In the genomic region with DNA sequence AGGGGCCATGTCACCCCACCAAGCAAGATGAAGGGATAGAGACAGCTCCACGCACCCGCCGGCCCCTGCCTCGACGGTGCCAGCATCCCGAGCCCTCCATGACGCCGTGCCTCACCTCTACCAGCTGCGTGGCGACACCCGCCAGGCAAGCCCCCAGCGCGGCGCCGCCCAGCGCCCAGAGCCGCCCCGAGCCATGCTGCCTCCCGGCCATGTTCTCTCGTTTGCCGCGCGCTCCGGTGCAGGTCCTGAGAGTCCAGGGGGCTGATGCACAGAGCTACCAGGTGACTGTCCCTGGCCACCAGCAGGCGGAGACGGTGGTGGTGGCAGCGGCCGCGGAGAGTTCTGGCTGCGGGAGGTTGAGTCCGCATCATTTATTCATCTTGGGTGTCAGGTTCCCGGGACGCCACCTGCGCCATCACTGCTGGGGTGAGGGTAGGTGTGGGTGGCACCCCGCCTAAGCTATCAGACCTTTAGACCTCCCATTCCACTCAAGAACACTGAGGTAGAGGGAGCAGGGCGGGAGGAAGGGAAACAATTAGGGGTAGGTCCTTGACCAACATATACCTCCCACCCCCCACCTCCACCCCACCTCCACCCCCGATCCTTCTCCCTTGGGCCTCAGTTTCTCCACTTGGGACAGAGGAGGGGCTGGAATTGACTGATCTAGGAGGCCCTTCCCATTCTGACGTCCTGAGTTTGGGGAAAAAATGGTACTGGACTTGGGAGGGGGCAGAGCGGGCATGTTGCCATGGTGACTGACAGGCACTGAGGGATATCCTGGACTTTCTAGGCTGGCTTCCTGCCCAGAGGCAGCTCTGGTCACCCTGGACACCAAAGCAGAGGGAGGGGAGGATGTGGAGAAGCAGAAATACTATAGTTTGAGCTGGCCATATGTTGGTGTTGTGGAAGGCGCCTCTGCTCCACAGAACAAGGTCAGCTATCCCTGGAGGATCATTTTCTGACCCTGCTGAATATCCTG, we compare ENCODE assay signal across 9 mouse cellular contexts. TPM values are rescaled to one million over a fixed set of nuclear protein-coding genes. Genes with fewer than 3 reads are reported as not detected.
A peak's percentile ranks its signal among the peaks of the same experiment; 100 is the strongest.
DNase-seq lines count a peak whose midpoint lies in the region; ATAC-seq and TF ChIP-seq lines count a peak whose summit lies in the region.
"Had no signal": no experiment of that assay in that cellular context is flagged by ENCODE, and none has a peak within 500 bp of the region (broad histone marks: within the 10 kb centered on the region; RNA-seq: fewer than 3 reads in every experiment).

No protein-coding gene starts in this region.

- H3K27me3 ChIP-seq in heart, embryonic 15.5 days, result peaks cover 27% of the 10 kb centered on the region
- H3K27me3 ChIP-seq in forebrain, embryonic 14.5 days (replicated peaks; ENCODE audit: control insufficient read depth, insufficient read depth, low read length), result peaks cover 18% of the 10 kb centered on the region
- no peaks in the 10 kb centered on the region for H3K27me3 ChIP-seq in kidney, postnatal 0 days (ENCODE audit: insufficient read depth, low read length)
- H3K27me3 ChIP-seq in midbrain, postnatal 0 days (ENCODE audit: insufficient read depth, low read length), result no peaks in the 10 kb centered on the region

- H3K4me3 ChIP-seq in heart, embryonic 15.5 days, result peak overlapping the region; percentile 27
- H3K4me3 ChIP-seq in forebrain, embryonic 14.5 days (ENCODE audit: low read depth, low read length), result peak overlapping the region; percentile 23
- H3K4me3 ChIP-seq in kidney, postnatal 0 days (replicated peaks; ENCODE audit: low read depth, low read length), result peak overlapping the region; percentile 21
- peak overlapping the region; percentile 39 for H3K4me3 ChIP-seq in midbrain, postnatal 0 days (ENCODE audit: low read depth, low read length)

- ATAC-seq in heart, embryonic 15.5 days (replicated peaks; ENCODE audit: insufficient number of reproducible peaks, insufficient read depth, low FRiP score, low read depth), result no peak
- peak; percentile 76 for ATAC-seq in forebrain, embryonic 14.5 days
- ATAC-seq in kidney, postnatal 0 days (replicated peaks; ENCODE audit: low FRiP score, low read depth), result peak; percentile 19; the same call in 1 of the 2 replicates
- ATAC-seq in midbrain, postnatal 0 days (ENCODE audit: low FRiP score), result peak; percentile 66

- H3K36me3 ChIP-seq in heart, embryonic 15.5 days, result no peaks in the 10 kb centered on the region
- no peaks in the 10 kb centered on the region for H3K36me3 ChIP-seq in forebrain, embryonic 14.5 days (ENCODE audit: control insufficient read depth, insufficient read depth, low read length)
- no peaks in the 10 kb centered on the region for H3K36me3 ChIP-seq in kidney, postnatal 0 days (ENCODE audit: insufficient read depth, low read length)
- H3K36me3 ChIP-seq in midbrain, postnatal 0 days (ENCODE audit: insufficient read depth, low read length), result no peaks in the 10 kb centered on the region

- no peak for DNase-seq in heart, adult 8-10 months (ENCODE audit: low spot score)
- DNase-seq in adrenal gland, postnatal 10 days, result peak; percentile 66
- peak; percentile 78 for DNase-seq in forebrain, embryonic 14.5 days (ENCODE audit: low spot score)
- peak; percentile 68 for DNase-seq in kidney, postnatal 0 days (ENCODE audit: low spot score)
- DNase-seq in midbrain, postnatal 0 days (ENCODE audit: low spot score), result peak; percentile 95
- no peak for DNase-seq in gastrocnemius, postnatal 14 days
- no peak for DNase-seq in cerebellum, adult 18-20 months

- no peak overlapping the region for H3K27ac ChIP-seq in heart, embryonic 15.5 days
- no peak overlapping the region for H3K27ac ChIP-seq in forebrain, embryonic 14.5 days (ENCODE audit: low read depth, low read length)
- no peak overlapping the region for H3K27ac ChIP-seq in kidney, postnatal 0 days
- H3K27ac ChIP-seq in midbrain, postnatal 0 days (ENCODE audit: low read depth, low read length), result peak overlapping the region; percentile 57; the same call in 1 of the 2 replicates

- TF ChIP-seq CTCF in kidney, postnatal 0 days (IDR thresholded peaks at IDR 0.05; ENCODE audit: low read depth), result peak; percentile 29; the same call in 1 of the 2 replicates
- TF ChIP-seq CTCF in midbrain, postnatal 0 days (IDR thresholded peaks at IDR 0.05), result peak; percentile 56

- intact Hi-C loops in gastrocnemius, postnatal 14 days (cut with DNase I; ENCODE audit: low total_unique reads), result loop anchor here (5.0 kb wide), 2 partner anchors 97 to 157 kb away; no protein-coding TSS in a partner anchor

- 12% methylated on average over 40 of the region's 40 CpGs for WGBS in heart, embryonic 15.5 days
- WGBS in forebrain, embryonic 14.5 days, result 8% methylated on average over 40 of the region's 40 CpGs
- 9% methylated on average over 40 of the region's 40 CpGs for WGBS in kidney, postnatal 0 days
- WGBS in midbrain, postnatal 0 days, result 4% methylated on average over 38 of the region's 40 CpGs

- peaks cover 29% of the 10 kb centered on the region for H3K4me1 ChIP-seq in heart, embryonic 15.5 days (replicated peaks)
- H3K4me1 ChIP-seq in forebrain, embryonic 14.5 days (ENCODE audit: control insufficient read depth, insufficient read depth, low read length), result peaks cover 12% of the 10 kb centered on the region
- H3K4me1 ChIP-seq in kidney, postnatal 0 days (replicated peaks; ENCODE audit: insufficient read depth, low read length), result 0 out of 2 replicates have a peak, but pooled peaks cover 6% of the 10 kb centered on the region
- peaks cover 11% of the 10 kb centered on the region; the same call in 1 of the 2 replicates for H3K4me1 ChIP-seq in midbrain, postnatal 0 days (ENCODE audit: insufficient read depth, low read length)

- H3K9ac ChIP-seq in heart, embryonic 15.5 days, result peak overlapping the region; percentile 13; the same call in 1 of the 2 replicates
- H3K9ac ChIP-seq in forebrain, embryonic 14.5 days (ENCODE audit: low read length), result peak overlapping the region; percentile 45
- peak overlapping the region; percentile 44; the same call in 1 of the 2 replicates for H3K9ac ChIP-seq in kidney, postnatal 0 days (ENCODE audit: low read depth, low read length)
- H3K9ac ChIP-seq in midbrain, postnatal 0 days (replicated peaks; ENCODE audit: low read length, poor library complexity, severe bottlenecking), result peak overlapping the region; percentile 66

- peak overlapping the region; percentile 59 for H3K4me2 ChIP-seq in heart, embryonic 15.5 days
- H3K4me2 ChIP-seq in forebrain, embryonic 14.5 days (ENCODE audit: low read length), result peak overlapping the region; percentile 54
- H3K4me2 ChIP-seq in kidney, postnatal 0 days (ENCODE audit: low read length), result peak overlapping the region; percentile 51
- H3K4me2 ChIP-seq in midbrain, postnatal 0 days (ENCODE audit: low read depth, low read length, poor library complexity, severe bottlenecking), result peak overlapping the region; percentile 69

- H3K9me3 ChIP-seq in heart, embryonic 15.5 days (replicated peaks), result no peaks in the 10 kb centered on the region
- H3K9me3 ChIP-seq in forebrain, embryonic 14.5 days (replicated peaks; ENCODE audit: control insufficient read depth, low read length), result no peaks in the 10 kb centered on the region
- H3K9me3 ChIP-seq in kidney, postnatal 0 days (replicated peaks; ENCODE audit: low read length), result no peaks in the 10 kb centered on the region
- H3K9me3 ChIP-seq in midbrain, postnatal 0 days (ENCODE audit: low read length), result no peaks in the 10 kb centered on the region

RNA-seq across cellular contexts. Expression of gene Als2cl, which starts 5.7 kb away (rescaled TPM):
- 1.7 and 3.2 TPM in 2 replicates for polyA plus RNA-seq in heart, embryonic 15.5 days (2015; fragmentation: Nextera tagmentation; extraction: Ambion mirVana)
- total RNA-seq in heart, adult 8-10 months (2022), result 10 to 100 TPM; 11.5 to 19.1 (median 14.7) TPM
- 10 to 100 TPM; 16.4 to 18.2 TPM for total RNA-seq in adrenal gland, postnatal 10 days (2021)
- polyA plus RNA-seq in forebrain, embryonic 14.5 days (2014; fragmentation: Nextera tagmentation; extraction: Ambion mirVana), result 0.54 and 0.62 TPM in 2 replicates
- 4.1 and 5.3 TPM in 2 replicates for polyA plus RNA-seq in kidney, postnatal 0 days (2015; fragmentation: Nextera tagmentation; extraction: Ambion mirVana)
- 5.8 and 9.0 TPM in 2 replicates for total RNA-seq in midbrain, postnatal 0 days (2014; rRNA removed)
- polyA plus RNA-seq in midbrain, postnatal 0 days (2015; fragmentation: Nextera tagmentation; extraction: Ambion mirVana), result 1.2 and 1.6 TPM in 2 replicates
- 1 to 10 TPM; 4.0 to 9.5 TPM for total RNA-seq in gastrocnemius, postnatal 14 days (2021)

RNA-seq across cellular contexts. Expression of gene Tmie, which starts 5.9 kb away (rescaled TPM):
- 0.74 and 1.2 TPM in 2 replicates for polyA plus RNA-seq in heart, embryonic 15.5 days (2015; fragmentation: Nextera tagmentation; extraction: Ambion mirVana)
- total RNA-seq in heart, adult 8-10 months (2022), result 1 to 10 TPM; 1.1 to 2.0 (median 1.6) TPM
- total RNA-seq in adrenal gland, postnatal 10 days (2021), result 1 to 10 TPM; 1.9 to 5.6 TPM
- 0.30 and 0.40 TPM in 2 replicates for polyA plus RNA-seq in forebrain, embryonic 14.5 days (2014; fragmentation: Nextera tagmentation; extraction: Ambion mirVana)
- polyA plus RNA-seq in kidney, postnatal 0 days (2015; fragmentation: Nextera tagmentation; extraction: Ambion mirVana), result 2.3 and 2.9 TPM in 2 replicates
- 3.7 and 7.6 TPM in 2 replicates for total RNA-seq in midbrain, postnatal 0 days (2014; rRNA removed)
- polyA plus RNA-seq in midbrain, postnatal 0 days (2015; fragmentation: Nextera tagmentation; extraction: Ambion mirVana), result 6.6 and 7.6 TPM in 2 replicates
- total RNA-seq in gastrocnemius, postnatal 14 days (2021), result under 1 TPM; 0.55 to 0.62 TPM

RNA-seq across cellular contexts. Expression of gene Prss50, which starts 16.2 kb away (rescaled TPM):
- polyA plus RNA-seq in heart, embryonic 15.5 days (2015; fragmentation: Nextera tagmentation; extraction: Ambion mirVana), result 0.37 TPM in 1 of 2 replicates, not detected in the other
- total RNA-seq in heart, adult 8-10 months (2022), result not detected
- total RNA-seq in adrenal gland, postnatal 10 days (2021), result under 1 TPM in 1 of 2 experiments, not detected in 1; 0.67 TPM
- polyA plus RNA-seq in forebrain, embryonic 14.5 days (2014; fragmentation: Nextera tagmentation; extraction: Ambion mirVana), result not detected in 2 replicates
- 0.27 and 0.33 TPM in 2 replicates for polyA plus RNA-seq in kidney, postnatal 0 days (2015; fragmentation: Nextera tagmentation; extraction: Ambion mirVana)
- total RNA-seq in midbrain, postnatal 0 days (2014; rRNA removed), result 0.57 and 1.0 TPM in 2 replicates
- 1.3 and 1.5 TPM in 2 replicates for polyA plus RNA-seq in midbrain, postnatal 0 days (2015; fragmentation: Nextera tagmentation; extraction: Ambion mirVana)
- total RNA-seq in gastrocnemius, postnatal 14 days (2021), result not detected

RNA-seq across cellular contexts. Expression of gene Prss46, which starts 29.7 kb away (rescaled TPM):
- 0.10 TPM in 1 of 2 replicates, not detected in the other for polyA plus RNA-seq in heart, embryonic 15.5 days (2015; fragmentation: Nextera tagmentation; extraction: Ambion mirVana)
- total RNA-seq in heart, adult 8-10 months (2022), result not detected
- total RNA-seq in adrenal gland, postnatal 10 days (2021), result not detected
- polyA plus RNA-seq in forebrain, embryonic 14.5 days (2014; fragmentation: Nextera tagmentation; extraction: Ambion mirVana), result not detected in 2 replicates
- not detected in 2 replicates for polyA plus RNA-seq in kidney, postnatal 0 days (2015; fragmentation: Nextera tagmentation; extraction: Ambion mirVana)
- not detected in 2 replicates for total RNA-seq in midbrain, postnatal 0 days (2014; rRNA removed)
- polyA plus RNA-seq in midbrain, postnatal 0 days (2015; fragmentation: Nextera tagmentation; extraction: Ambion mirVana), result 0.12 TPM in 1 of 2 replicates, not detected in the other
- total RNA-seq in gastrocnemius, postnatal 14 days (2021), result not detected
- total RNA-seq: layer of hippocampus, adult 8-10 months had no signal

RNA-seq across cellular contexts. Expression of gene Prss45, which starts 39.6 kb away (rescaled TPM):
- polyA plus RNA-seq in heart, embryonic 15.5 days (2015; fragmentation: Nextera tagmentation; extraction: Ambion mirVana), result not detected in 2 replicates
- under 1 TPM in 1 of 4 experiments, not detected in 3; 0.44 TPM for total RNA-seq in heart, adult 8-10 months (2022)
- not detected for total RNA-seq in adrenal gland, postnatal 10 days (2021)
- 0.38 TPM in 1 of 2 replicates, not detected in the other for polyA plus RNA-seq in forebrain, embryonic 14.5 days (2014; fragmentation: Nextera tagmentation; extraction: Ambion mirVana)
- polyA plus RNA-seq in kidney, postnatal 0 days (2015; fragmentation: Nextera tagmentation; extraction: Ambion mirVana), result not detected in 2 replicates
- total RNA-seq in midbrain, postnatal 0 days (2014; rRNA removed), result 1.2 TPM in 1 of 2 replicates, not detected in the other
- 0.46 and 0.54 TPM in 2 replicates for polyA plus RNA-seq in midbrain, postnatal 0 days (2015; fragmentation: Nextera tagmentation; extraction: Ambion mirVana)
- not detected for total RNA-seq in gastrocnemius, postnatal 14 days (2021)

Comparison
In these comparisons a context has a peak if more than half of its experiments do, and no peak if none do; other contexts are left out.
1. H3K9ac ChIP-seq: peak in every context shown above with its lines; median percentile 66 in midbrain, postnatal 0 days; 45 in forebrain, embryonic 14.5 days; 44 in kidney, postnatal 0 days; 13 in heart, embryonic 15.5 days.
2. DNase-seq: peak in adrenal gland, postnatal 10 days (single experiment), forebrain, embryonic 14.5 days (single experiment), kidney, postnatal 0 days (single experiment) and midbrain, postnatal 0 days (single experiment); none in heart, adult 8-10 months (single experiment), gastrocnemius, postnatal 14 days (single experiment) and cerebellum, adult 18-20 months (0 of 2).
3. Peak in every context shown above with its lines, with median percentiles within 50 percentile points of each other: H3K4me2 ChIP-seq and H3K4me3 ChIP-seq.